Mouse (Mus musculus): ENCODE measurements at regions not wholly inside any gene's neighbourhood (a gene's known extent, or its start where the extent isn't known, plus 50 kb on each side); places are given as distances from the start of the nearest gene placed in this dataset.

DNA sequence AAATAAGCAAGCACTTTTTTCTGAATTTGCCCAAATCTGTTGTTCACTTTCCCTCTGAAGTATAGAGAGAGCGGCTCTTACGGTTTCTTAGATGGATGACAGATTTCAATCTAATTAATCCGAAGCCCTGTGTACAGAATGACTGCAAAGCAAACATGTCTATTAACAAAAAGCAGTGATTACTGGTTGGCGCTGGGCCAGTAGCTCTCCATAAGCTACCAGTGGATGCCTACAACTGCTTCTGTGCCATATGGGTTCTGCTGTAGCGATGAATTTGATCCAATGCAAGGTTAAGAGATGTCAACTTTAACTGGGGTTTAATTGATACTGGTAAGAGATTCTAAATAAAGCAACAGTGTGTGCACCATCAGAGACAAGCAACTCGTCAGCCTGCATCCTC is 162.3 kb downstream of the Rwdd3 start:
- no peaks in the 10 kb centered on the region for H3K4me1 ChIP-seq (replicated peaks)
- H3K27me3 ChIP-seq (replicated peaks) = no peaks in the 10 kb centered on the region
- 80% methylated on average over 6 of the region's 6 CpGs for WGBS
- 0 out of 2 replicates have a peak, but pooled peaks cover 3% of the 10 kb centered on the region for H3K9me3 ChIP-seq (replicated peaks)
- no peak overlapping the region for H3K9ac ChIP-seq
- no peaks in the 10 kb centered on the region for H3K36me3 ChIP-seq
- no peak overlapping the region for H3K4me3 ChIP-seq
- H3K4me2 ChIP-seq = no peak overlapping the region
- ATAC-seq (ENCODE audit: insufficient number of reproducible peaks, low FRiP score) = no peak
- no peak overlapping the region for H3K27ac ChIP-seq (ENCODE audit: poor library complexity, severe bottlenecking)

GRCm38 (mm10) chr3:120983556-120984270 is 187.8 kb downstream of the Rwdd3 start:
- Histone ChIP-seq H3K27me3 (replicated peaks) (no peaks in the 10 kb centered on the region), H3K27ac (ENCODE audit: poor library complexity, severe bottlenecking) (no peak overlapping the region), H3K9me3 (replicated peaks) (no peaks in the 10 kb centered on the region), H3K4me2 (no peak overlapping the region), H3K4me3 (no peak overlapping the region), H3K36me3 (no peaks in the 10 kb centered on the region), H3K9ac (no peak overlapping the region), H3K4me1 (replicated peaks) (no peaks in the 10 kb centered on the region)
- WGBS = 55% methylated on average over 17 of the region's 17 CpGs
- ATAC-seq (ENCODE audit: insufficient number of reproducible peaks, low FRiP score) = no peak

DNA sequence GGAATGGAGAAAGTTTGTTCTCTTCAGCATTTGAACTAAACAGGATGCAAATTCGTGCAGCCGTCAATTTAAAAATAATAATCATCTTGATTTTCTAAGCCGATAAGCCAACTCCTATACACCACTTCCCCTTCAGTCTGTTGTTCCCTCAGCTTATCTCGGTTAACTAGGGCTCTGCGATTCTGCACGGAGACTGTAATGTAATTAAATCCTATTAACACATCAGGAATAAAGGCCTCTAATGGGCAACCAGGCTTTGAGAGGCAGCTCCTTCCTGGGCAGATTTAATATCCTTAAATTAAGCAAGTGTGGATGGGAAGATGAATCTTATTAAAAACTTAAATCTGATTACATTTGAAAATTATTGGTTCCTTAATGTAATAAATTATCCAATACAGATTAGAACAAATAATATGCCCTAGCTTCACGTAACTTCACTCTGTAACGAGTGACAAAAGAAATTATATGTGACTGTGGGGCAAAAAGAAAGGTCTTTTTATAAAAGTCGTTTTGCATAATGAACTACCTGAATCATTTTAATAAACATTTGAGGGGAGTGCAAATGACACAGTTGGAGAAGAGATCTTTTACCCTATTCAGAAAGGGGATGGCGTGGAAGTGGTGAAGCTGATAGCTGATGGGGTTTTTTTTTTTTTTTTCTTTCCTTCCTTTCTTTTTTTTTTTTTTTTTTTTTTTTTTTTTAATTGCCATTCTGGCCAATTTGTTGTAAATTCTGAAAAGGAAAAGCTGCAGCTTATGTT is 188.5 kb downstream of the Rwdd3 start:
- no peak overlapping the region for H3K4me3 ChIP-seq
- H3K36me3 ChIP-seq = no peaks in the 10 kb centered on the region
- H3K27ac ChIP-seq (ENCODE audit: poor library complexity, severe bottlenecking) = no peak overlapping the region
- H3K9ac ChIP-seq = no peak overlapping the region
- H3K27me3 ChIP-seq (replicated peaks) = no peaks in the 10 kb centered on the region
- no peak for ATAC-seq (ENCODE audit: insufficient number of reproducible peaks, low FRiP score)
- H3K4me1 ChIP-seq (replicated peaks) = no peaks in the 10 kb centered on the region
- no peaks in the 10 kb centered on the region for H3K9me3 ChIP-seq (replicated peaks)
- WGBS = 35% methylated on average over 10 of the region's 10 CpGs
- H3K4me2 ChIP-seq = no peak overlapping the region

GRCm38 (mm10) chr3:120982218-120982617 is 189.3 kb downstream of the Rwdd3 start:
- ATAC-seq (ENCODE audit: insufficient number of reproducible peaks, low FRiP score) = no peak
- H3K4me3 ChIP-seq = no peak overlapping the region
- no peak overlapping the region for H3K9ac ChIP-seq
- H3K4me1 ChIP-seq (replicated peaks) = no peaks in the 10 kb centered on the region
- no peak overlapping the region for H3K4me2 ChIP-seq
- 34% methylated on average over 4 of the region's 4 CpGs for WGBS
- H3K36me3 ChIP-seq = no peaks in the 10 kb centered on the region
- no peak overlapping the region for H3K27ac ChIP-seq (ENCODE audit: poor library complexity, severe bottlenecking)
- no peaks in the 10 kb centered on the region for H3K27me3 ChIP-seq (replicated peaks)
- H3K9me3 ChIP-seq (replicated peaks) = no peaks in the 10 kb centered on the region

DNA sequence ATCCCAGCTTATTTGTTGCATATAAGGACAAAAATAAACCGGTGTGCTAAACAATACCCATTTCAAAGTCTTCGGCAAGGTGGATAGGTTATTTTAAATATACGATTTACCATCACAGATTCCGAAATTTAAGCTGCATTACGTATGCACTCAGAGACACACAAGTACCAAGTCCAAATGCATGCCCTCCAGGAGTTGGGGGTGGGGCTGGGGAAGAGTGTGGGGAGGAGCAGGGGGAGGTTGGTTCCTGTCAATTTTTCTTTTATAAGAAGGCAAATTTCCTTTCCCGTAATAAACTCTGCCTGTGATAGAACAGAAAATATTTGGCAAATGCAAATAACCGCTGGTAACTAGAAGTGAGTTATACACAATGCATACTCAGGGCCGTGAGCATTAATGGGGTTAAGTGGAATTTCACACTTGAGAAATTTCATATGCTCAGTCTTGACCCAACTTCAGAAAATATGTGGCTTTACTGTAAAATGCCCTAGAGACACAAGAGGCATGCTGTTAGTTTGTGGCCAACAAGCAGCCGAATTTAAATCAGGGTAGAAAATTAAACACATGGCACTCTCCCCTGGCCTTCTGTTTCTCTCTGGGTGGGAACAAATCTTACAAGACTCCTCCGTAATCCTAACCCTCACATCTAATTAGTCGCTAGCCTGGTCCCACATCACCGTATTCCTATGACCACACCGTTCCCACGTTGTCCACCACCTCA is 200.6 kb downstream of the Rwdd3 start:
- no peaks in the 10 kb centered on the region for H3K36me3 ChIP-seq
- H3K27ac ChIP-seq (ENCODE audit: poor library complexity, severe bottlenecking) = no peak overlapping the region
- no peaks in the 10 kb centered on the region for H3K27me3 ChIP-seq (replicated peaks)
- H3K4me3 ChIP-seq = no peak overlapping the region
- WGBS = 77% methylated on average over 14 of the region's 14 CpGs
- H3K4me2 ChIP-seq = no peak overlapping the region
- H3K4me1 ChIP-seq (replicated peaks) = no peaks in the 10 kb centered on the region
- ATAC-seq (ENCODE audit: insufficient number of reproducible peaks, low FRiP score) = no peak
- H3K9ac ChIP-seq = no peak overlapping the region
- H3K9me3 ChIP-seq (replicated peaks) = no peaks in the 10 kb centered on the region

DNA sequence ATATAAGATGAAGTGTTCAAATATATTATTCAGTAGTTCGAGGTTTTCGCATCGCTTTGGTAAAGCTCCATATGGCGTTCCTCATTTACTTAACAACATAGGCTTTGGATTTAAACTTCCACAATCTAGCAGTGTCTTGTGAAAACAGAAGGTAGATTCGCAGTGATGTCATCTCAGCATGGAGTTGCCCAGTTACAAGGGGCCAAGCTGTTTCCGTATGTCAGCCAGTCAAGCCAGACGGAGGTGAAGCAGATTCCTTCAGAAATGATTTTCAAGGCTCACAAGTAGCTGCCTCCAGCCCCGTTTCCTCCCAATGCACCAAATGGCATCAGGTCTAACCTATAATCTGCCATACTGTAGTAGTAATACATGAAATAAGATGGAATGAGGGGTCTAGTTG is 224.6 kb downstream of the Rwdd3 start:
- Histone ChIP-seq H3K9me3 (replicated peaks) (no peaks in the 10 kb centered on the region), H3K27ac (ENCODE audit: poor library complexity, severe bottlenecking) (no peak overlapping the region), H3K27me3 (replicated peaks) (no peaks in the 10 kb centered on the region), H3K4me1 (replicated peaks) (no peaks in the 10 kb centered on the region), H3K36me3 (no peaks in the 10 kb centered on the region), H3K9ac (no peak overlapping the region), H3K4me2 (no peak overlapping the region), H3K4me3 (no peak overlapping the region)
- no peak for ATAC-seq (ENCODE audit: insufficient number of reproducible peaks, low FRiP score)
- WGBS = 78% methylated on average over 8 of the region's 8 CpGs

DNA sequence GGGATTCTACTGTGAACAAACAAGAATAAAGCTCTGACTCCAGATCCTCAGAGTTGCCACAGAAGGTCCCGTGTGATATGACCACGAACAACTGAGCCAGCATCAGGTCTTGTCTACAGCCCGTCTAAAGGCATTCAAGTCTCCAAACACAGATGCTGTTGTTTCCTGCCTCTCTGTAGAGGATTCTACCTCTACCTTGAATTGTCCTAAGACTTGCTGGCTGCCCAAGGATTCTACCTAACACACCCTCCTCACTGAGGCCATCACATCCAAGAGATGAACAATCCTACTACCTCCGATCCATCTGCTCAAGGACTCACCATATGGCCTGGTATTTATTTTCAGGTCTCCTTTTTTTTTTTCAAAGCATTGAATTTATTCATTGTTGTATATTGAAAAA is 237.1 kb downstream of the Rwdd3 start:
- WGBS = 88% methylated on average over 4 of the region's 4 CpGs
- no peak for ATAC-seq (ENCODE audit: insufficient number of reproducible peaks, low FRiP score)
- H3K27ac ChIP-seq (ENCODE audit: poor library complexity, severe bottlenecking) = no peak overlapping the region

DNA sequence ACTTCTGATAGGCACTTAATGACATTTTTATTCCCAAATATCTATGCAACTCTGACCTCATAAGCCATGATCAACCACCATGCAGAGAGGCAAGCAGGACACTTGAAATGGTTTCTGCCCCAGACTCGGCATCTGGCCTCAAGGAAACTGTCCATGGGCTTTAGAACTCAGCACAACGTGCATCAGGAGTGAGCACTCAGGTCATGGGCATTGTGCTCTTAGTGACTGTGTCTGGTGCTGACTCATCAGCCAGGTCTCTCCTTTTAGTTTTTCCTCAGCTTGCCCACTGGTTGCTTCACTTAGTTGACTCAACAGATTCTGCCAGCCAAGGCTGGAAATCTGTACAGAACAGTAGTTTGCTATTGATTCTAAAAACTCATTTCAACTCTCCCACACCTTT is 251.1 kb downstream of the Rwdd3 start:
- no peaks in the 10 kb centered on the region for H3K27me3 ChIP-seq (replicated peaks)
- H3K4me2 ChIP-seq = no peak overlapping the region
- no peak overlapping the region for H3K4me3 ChIP-seq
- H3K9ac ChIP-seq = no peak overlapping the region
- H3K9me3 ChIP-seq (replicated peaks) = no peaks in the 10 kb centered on the region
- 60% methylated on average over 2 of the region's 2 CpGs for WGBS
- H3K27ac ChIP-seq (ENCODE audit: poor library complexity, severe bottlenecking) = no peak overlapping the region
- ATAC-seq (ENCODE audit: insufficient number of reproducible peaks, low FRiP score) = no peak
- H3K4me1 ChIP-seq (replicated peaks) = no peaks in the 10 kb centered on the region
- H3K36me3 ChIP-seq = no peaks in the 10 kb centered on the region

More for the DNA sequence above, 237.1 kb downstream of the Rwdd3 start:
- Histone ChIP-seq H3K36me3 (no peaks in the 10 kb centered on the region), H3K4me1 (replicated peaks) (no peaks in the 10 kb centered on the region), H3K9ac (no peak overlapping the region), H3K4me3 (no peak overlapping the region), H3K27me3 (replicated peaks) (no peaks in the 10 kb centered on the region), H3K4me2 (no peak overlapping the region), H3K9me3 (replicated peaks) (no peaks in the 10 kb centered on the region)

DNA sequence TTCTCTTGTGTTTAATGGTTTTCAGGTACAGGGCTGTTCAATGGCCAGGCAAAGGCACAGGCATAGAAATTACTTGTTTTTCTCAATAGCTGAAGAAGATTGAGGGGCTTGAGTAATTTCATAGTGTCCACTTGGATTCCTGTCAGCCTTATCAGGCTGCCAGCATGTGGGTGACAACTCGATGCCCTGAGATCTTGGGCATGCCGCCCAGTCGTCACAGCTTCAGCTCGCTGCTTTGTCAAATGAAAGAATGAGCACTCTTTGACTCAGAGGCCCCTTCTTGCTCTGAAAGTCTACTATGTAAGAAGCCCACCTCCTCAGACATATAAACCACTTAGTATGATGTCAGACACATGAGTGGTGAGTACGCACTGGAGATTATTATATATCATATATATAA is 272.6 kb downstream of the Rwdd3 start:
- Histone ChIP-seq H3K27ac (ENCODE audit: poor library complexity, severe bottlenecking) (no peak overlapping the region), H3K4me2 (no peak overlapping the region)

DNA sequence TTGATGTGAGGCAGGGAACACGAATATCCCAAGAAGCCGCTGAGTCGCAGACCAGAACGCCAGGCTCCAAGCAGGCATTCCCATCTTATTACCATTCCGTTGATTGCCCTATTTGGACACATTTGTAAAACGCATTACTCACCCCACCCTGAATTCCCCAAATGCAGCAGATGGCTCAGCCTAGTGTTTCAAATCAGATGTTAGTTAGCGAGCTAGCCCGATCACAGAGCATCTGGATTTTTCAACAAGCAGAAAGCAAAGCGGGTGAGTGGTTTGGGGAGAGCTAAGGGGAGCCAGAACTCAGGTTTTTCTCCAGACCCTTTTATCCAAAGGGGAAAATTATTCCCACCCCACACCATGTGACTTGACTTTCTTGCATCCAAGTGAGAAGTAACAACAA is 273.2 kb downstream of the Rwdd3 start:
- ATAC-seq (ENCODE audit: insufficient number of reproducible peaks, low FRiP score) = no peak
- WGBS = 84% methylated on average over 9 of the region's 9 CpGs
- H3K27ac ChIP-seq (ENCODE audit: poor library complexity, severe bottlenecking) = no peak overlapping the region
- H3K36me3 ChIP-seq = no peaks in the 10 kb centered on the region
- H3K9me3 ChIP-seq (replicated peaks) = no peaks in the 10 kb centered on the region
- no peak overlapping the region for H3K4me3 ChIP-seq
- no peak overlapping the region for H3K9ac ChIP-seq
- no peaks in the 10 kb centered on the region for H3K4me1 ChIP-seq (replicated peaks)
- H3K27me3 ChIP-seq (replicated peaks) = no peaks in the 10 kb centered on the region
- H3K4me2 ChIP-seq = no peak overlapping the region

More for the DNA sequence above, 272.6 kb downstream of the Rwdd3 start:
- Histone ChIP-seq H3K36me3 (no peaks in the 10 kb centered on the region), H3K4me3 (no peak overlapping the region), H3K27me3 (replicated peaks) (no peaks in the 10 kb centered on the region), H3K9me3 (replicated peaks) (no peaks in the 10 kb centered on the region), H3K4me1 (replicated peaks) (no peaks in the 10 kb centered on the region), H3K9ac (no peak overlapping the region)
- no peak for ATAC-seq (ENCODE audit: insufficient number of reproducible peaks, low FRiP score)
- 68% methylated on average over 5 of the region's 5 CpGs for WGBS

- no peak overlapping the region for H3K27ac ChIP-seq (ENCODE audit: poor library complexity, severe bottlenecking)
- no peak for ATAC-seq (ENCODE audit: insufficient number of reproducible peaks, low FRiP score)
- no peaks in the 10 kb centered on the region for H3K9me3 ChIP-seq (replicated peaks)
- H3K4me2 ChIP-seq = no peak overlapping the region
- WGBS = 92% methylated on average over 9 of the region's 9 CpGs
- no peak overlapping the region for H3K9ac ChIP-seq
- no peaks in the 10 kb centered on the region for H3K4me1 ChIP-seq (replicated peaks)
- no peaks in the 10 kb centered on the region for H3K27me3 ChIP-seq (replicated peaks)
- no peaks in the 10 kb centered on the region for H3K36me3 ChIP-seq
- H3K4me3 ChIP-seq = no peak overlapping the region
Measured at GRCm38 (mm10) chr3:120897758-120898157, 273.7 kb downstream of the Rwdd3 start.
